Mouse (Mus musculus) E14TG2a.4 (cell line): Measurements from ENCODE around the gene Deup1.

Experiments used
- CTCF ChIP-seq: conservative IDR thresholded peaks from 2 replicates; pipeline ENCODE4 v1.5.1; 2014; ENCODE audit warnings: low read length
- NANOG ChIP-seq: IDR thresholded peaks from 2 replicates; pipeline ENCODE4 v1.6.1; 2014; ENCODE audit warnings: borderline replicate concordance, low read length, mixed read lengths
- POU5F1 ChIP-seq: IDR thresholded peaks from 2 replicates; pipeline ENCODE4 v1.6.1; 2014; ENCODE audit warnings: low read length, borderline replicate concordance

GRCm38 (mm10) chr9:15534110-15534509 is 93.6 kb downstream of the Deup1 start:
- TF ChIP-seq CTCF (no peak), POU5F1 (no peak), NANOG (no peak)
